Mouse (Mus musculus): ENCODE results near the gene Gm21103.
A peak's percentile ranks its signal among the peaks of the same experiment; 100 is the strongest.
"Not testable (repeated sequence)": the region's sequence is repeated elsewhere in the genome, so short reads cannot be mapped to it uniquely, and the experiment has no call there.

Gm21103 gene

GRCm38 (mm10) chr14:6304743-6305142 is at the start of gene Gm21103:
Gene Gm21103, minus strand, starts transcription at chr14:6304843.
- not testable (repeated sequence) for DNase-seq

DNA sequence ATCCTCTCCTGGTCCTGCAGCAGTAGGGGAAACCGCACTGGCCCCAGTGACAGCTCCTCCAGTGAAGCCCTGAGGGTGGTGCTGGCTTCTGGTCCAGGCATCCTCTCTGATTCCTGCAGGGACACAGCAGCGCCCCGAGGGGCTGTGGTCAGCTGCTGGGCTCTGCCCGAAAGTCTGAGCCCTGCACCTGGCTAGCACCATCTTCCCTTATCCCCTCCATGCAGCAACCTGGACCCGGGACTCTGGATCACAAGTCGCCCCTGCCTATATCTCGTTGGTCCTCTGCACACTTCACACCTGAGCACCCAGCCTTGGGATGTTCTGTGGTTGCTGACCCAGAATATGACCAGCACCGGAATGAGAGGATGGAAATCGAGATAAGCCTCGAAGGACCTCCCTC is 38.9 kb upstream of the Gm21103 start, which contains the start of gene Gm3618:
TSS of gene Gm3618 (minus strand) at position 101 of the 400 bp plus-strand sequence.
- not testable (repeated sequence) for DNase-seq

DNA sequence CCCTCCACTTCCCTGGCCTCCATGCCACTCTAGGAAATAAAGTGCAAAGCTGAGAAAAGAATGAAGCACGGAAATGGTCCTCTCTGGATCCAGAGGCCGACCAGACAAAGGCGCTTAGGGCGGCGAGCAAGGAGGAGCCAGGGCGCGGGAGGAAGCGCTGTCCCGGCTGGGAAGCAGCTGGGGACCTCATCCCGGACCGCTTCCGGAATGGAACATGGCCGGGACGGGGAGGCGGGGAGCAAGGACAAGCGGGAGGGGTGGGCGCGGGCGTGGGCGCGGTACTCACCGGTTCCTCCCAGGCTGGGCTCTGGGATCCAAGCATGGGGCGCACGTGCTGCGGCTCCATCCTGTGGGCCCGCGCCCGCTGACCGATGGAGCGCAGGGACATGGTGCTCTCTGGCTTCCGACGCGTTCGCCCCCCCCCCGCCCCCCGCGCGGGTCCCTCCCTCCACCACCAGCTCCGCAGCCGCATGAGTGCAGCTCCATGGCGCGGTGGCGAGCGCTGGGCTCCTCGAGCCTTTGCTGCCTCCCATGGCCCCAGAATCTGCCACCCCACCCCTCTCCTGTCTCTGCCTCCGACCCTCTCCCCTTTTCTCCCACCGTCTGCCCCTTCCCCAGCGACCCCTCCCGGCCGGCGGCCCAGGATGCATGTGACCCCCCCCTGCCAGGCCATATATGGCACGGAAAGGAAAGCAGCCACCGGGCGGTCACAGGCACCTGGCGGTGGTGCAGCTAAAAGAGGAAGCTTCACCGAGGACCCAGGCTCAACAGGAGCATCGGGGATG is 17.5 kb downstream of the Gm21103 start, which contains the start of gene Gm3411:
TSS of gene Gm3411 (minus strand) at position 320 of the 785 bp plus-strand sequence.
- peak; percentile 27 for DNase-seq

Measured in lung, postnatal 36 days (tissue).